Mouse (Mus musculus) liver, adult 2 months (tissue): ENCODE results near the gene Shc2.

Source experiments
- CTCF ChIP-seq: fragments of 200-500 bp; IDR thresholded peaks from 2 replicates; pipeline ENCODE4 v1.5.1; 2011; ENCODE audit warnings: low read depth, low read length, control low read depth
- POLR2A ChIP-seq: fragments of 200-500 bp; IDR thresholded peaks from 2 replicates; pipeline ENCODE4 v1.6.1; 2011; ENCODE audit warnings: low read length, control low read depth; ENCODE audit not compliant: insufficient read depth; ENCODE audit errors: extremely low read depth

DNA sequence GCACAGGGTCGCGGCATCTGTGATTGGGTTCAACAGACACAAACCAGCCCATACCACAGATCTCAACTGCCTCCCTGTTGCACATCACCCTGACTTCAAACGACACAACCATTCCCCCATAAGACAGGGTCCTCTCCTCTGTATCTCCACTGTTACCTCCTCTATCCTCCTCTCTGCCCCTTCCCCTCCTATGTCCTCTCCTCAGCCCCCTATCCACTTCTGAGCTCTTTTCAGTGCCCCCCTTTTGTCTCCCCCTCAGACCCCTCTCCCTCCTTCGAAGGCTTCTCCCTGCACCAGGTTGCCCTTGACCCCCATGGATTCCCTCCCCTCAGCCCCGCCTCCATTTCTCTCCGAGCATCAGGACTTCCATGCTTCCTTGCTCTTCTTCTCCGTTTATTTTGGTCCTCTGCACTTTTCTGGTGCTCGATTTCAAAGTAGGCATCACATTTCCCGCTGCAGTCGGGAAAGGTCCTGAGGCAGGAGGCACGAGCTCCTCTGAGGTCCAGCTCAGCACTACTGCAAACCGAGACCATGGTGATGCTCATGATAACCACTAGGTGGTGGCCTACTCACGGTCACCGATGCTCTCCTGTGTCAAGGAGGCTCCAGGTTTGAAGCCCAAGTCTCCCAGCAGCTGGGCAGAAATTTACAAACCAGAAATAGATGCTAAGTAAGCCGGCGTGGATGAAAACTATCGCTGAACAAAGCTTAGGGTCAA is 42.7 kb downstream of the Shc2 start:
- TF ChIP-seq POLR2A (no peak), CTCF (peak; percentile 97)
